Mouse (Mus musculus) thymus, adult 2 months (tissue): ENCODE results near the gene Zfp511. TPM values are rescaled to one million over a fixed set of nuclear protein-coding genes. Genes with fewer than 3 reads are reported as not detected.

ENCODE experiments used
- DNase-seq: peaks from one replicate; pipeline ENCODE4 v3.0.0; 2021
- H3K27ac ChIP-seq: fragments of 200-500 bp; 2 replicates; pipeline ENCODE4 v1.5.1; 2012; ENCODE audit warnings: low read length, control low read depth; ENCODE audit not compliant: control insufficient read depth, insufficient read depth
- H3K27me3 ChIP-seq: fragments of 200-500 bp; 2 replicates; pipeline ENCODE4 v1.6.1; 2012; ENCODE audit warnings: mild to moderate bottlenecking, low read length, moderate library complexity, mixed read lengths; ENCODE audit not compliant: control insufficient read depth, insufficient read depth
- H3K36me3 ChIP-seq: fragments of 200-500 bp; 2 replicates; pipeline ENCODE4 v1.6.1; 2012; ENCODE audit warnings: mild to moderate bottlenecking, low read length, moderate library complexity; ENCODE audit not compliant: control insufficient read depth, insufficient read depth
- H3K4me1 ChIP-seq: fragments of 200-500 bp; replicated peaks from 2 replicates; pipeline ENCODE4 v1.6.1; 2012; ENCODE audit warnings: low read length; ENCODE audit not compliant: control insufficient read depth, insufficient read depth
- H3K4me3 ChIP-seq: fragments of 200-500 bp; 2 replicates; pipeline ENCODE4 v1.5.1; 2012; ENCODE audit warnings: mild to moderate bottlenecking, low read length, control low read depth, moderate library complexity; ENCODE audit not compliant: control insufficient read depth, insufficient read depth
- CTCF ChIP-seq: fragments of 200-500 bp; IDR thresholded peaks from 2 replicates; pipeline ENCODE4 v1.5.1; 2012; ENCODE audit warnings: mild to moderate bottlenecking, control low read depth, low read length, moderate library complexity, borderline replicate concordance; ENCODE audit not compliant: control insufficient read depth, poor library complexity, insufficient read depth; ENCODE audit errors: extremely low read depth
- POLR2A ChIP-seq: fragments of 200-500 bp; IDR thresholded peaks from 2 replicates; pipeline ENCODE4 v1.6.1; 2012; ENCODE audit warnings: mild to moderate bottlenecking, low read length, control low read depth, moderate library complexity; ENCODE audit not compliant: control insufficient read depth, poor library complexity, insufficient read depth; ENCODE audit errors: extremely low read depth
- WGBS: fragments of 180-500 bp; shearing (Covaris S2); methylation state at CpG from one replicate; pipeline ENCODE4 v1.1.7; 2018; 5-methylcytosine and 5-hydroxymethylcytosine counted together
- polyA plus RNA-seq: library from polyadenylated mRNA; depleted of rRNA; stranded (reverse); fragments of >200 nt; gene quantifications from 2 replicates; pipeline ENCODE4 v1.2.3, GENCODE M21; 2012

The Zfp511 gene
- polyA plus RNA-seq, 1 experiment, result 143 TPM

DNA sequence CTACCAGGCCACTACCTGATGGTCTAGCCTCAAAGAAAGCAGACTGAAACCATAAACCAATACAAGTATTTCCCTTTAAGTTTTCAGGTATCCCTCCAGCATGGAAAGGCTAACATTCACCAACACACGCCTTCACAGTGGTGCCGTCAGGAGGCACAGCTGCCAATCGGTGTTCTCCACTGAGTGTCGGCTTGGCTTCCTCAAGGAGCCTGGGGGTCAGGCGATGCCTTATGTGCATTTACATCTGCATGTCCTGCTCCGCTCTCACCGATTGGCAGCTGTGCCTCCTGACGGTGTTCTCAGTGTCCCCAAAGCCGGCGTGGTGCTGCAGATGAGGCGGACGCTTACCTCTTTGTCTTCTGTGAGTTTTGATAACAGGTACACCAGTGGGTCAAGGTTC is 4.4 kb upstream of the Zfp511 start:
- TF ChIP-seq POLR2A (no peak), CTCF (no peak)
- Histone ChIP-seq H3K27ac (no peak overlapping the region), H3K4me1 (peaks cover 3% of the 10 kb centered on the region), H3K27me3 (no peaks in the 10 kb centered on the region), H3K4me3 (no peak overlapping the region), H3K36me3 (peaks cover 31% of the 10 kb centered on the region)
- WGBS, result 98% methylated on average over 12 of the region's 12 CpGs
- no peak for DNase-seq

DNA sequence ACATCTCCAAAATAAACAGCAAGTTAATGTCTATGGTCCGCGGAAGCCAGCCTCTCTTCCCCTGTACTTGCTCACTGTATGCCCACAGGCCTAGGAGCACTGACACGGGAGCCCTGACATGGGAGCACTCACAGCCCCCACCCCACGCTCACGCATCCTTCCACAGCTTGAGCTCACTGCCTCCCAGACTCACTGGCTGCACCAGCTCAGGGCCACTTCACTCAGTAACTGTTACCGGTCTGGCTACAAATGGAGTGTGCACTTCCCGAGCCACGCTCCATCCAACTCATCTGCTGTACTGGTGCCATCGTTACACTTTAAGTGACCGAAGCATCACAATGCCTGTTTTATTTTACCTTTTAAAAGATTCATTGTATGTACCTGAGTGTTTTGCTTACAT is 3.8 kb upstream of the Zfp511 start:
- no peak overlapping the region for H3K27ac ChIP-seq
- peaks cover 9% of the 10 kb centered on the region for H3K4me1 ChIP-seq
- no peaks in the 10 kb centered on the region for H3K27me3 ChIP-seq
- H3K36me3 ChIP-seq, result peaks cover 31% of the 10 kb centered on the region
- TF ChIP-seq POLR2A (no peak), CTCF (no peak)
- H3K4me3 ChIP-seq, result no peak overlapping the region
- 97% methylated on average over 10 of the region's 10 CpGs for WGBS
- no peak for DNase-seq

DNA sequence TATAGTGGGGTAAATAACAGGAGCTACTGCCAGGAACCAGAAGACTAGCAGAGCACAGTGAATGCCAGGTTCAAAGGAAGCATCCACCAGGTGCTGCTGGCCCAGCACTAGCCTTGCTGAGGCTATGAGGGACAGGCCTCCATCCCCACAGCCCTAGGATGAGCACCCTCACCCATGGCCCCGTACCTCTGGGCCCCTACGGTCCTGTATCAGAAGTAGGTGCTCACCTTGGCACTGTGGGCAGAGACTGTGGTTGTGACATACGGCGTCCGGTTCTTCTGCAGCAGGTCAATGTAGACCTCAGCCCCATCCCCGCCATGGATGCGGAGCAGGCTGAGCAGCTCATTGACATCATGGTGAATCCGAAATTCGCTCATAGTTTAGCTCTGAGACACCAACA is 2.8 kb upstream of the Zfp511 start:
- Histone ChIP-seq H3K27me3 (no peaks in the 10 kb centered on the region), H3K4me1 (peaks cover 9% of the 10 kb centered on the region), H3K27ac (no peak overlapping the region), H3K36me3 (peaks cover 27% of the 10 kb centered on the region), H3K4me3 (no peak overlapping the region)
- TF ChIP-seq CTCF (no peak), POLR2A (no peak)
- 98% methylated on average over 9 of the region's 9 CpGs for WGBS
- no peak for DNase-seq

DNA sequence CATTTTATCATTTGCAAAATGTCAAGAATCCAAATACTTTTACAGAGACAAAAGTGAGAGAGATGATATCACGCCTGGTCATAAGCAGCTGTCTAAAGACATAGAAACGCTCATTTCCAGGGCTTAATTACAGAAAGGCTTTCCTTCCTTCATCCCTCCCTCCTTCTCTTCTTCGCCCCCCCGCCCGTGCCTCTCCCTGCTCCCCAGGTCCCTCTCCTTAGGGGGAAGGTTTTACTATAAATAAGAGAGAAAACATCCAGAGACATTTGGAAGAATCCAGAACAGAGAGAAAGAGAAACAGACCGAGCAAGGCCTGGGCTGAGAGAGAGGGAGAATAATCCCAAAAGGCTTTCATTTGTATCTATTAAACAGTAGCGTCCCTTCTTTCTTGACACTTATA is 735 bp upstream of the Zfp511 start:
- Histone ChIP-seq H3K4me3 (peak overlapping the region; percentile 72), H3K36me3 (peaks cover 14% of the 10 kb centered on the region), H3K27me3 (no peaks in the 10 kb centered on the region), H3K4me1 (peaks cover 9% of the 10 kb centered on the region), H3K27ac (no peak overlapping the region)
- WGBS, result 18% methylated on average over 7 of the region's 7 CpGs
- DNase-seq, result no peak
- no peak for TF ChIP-seq CTCF
- no peak for TF ChIP-seq POLR2A

DNA sequence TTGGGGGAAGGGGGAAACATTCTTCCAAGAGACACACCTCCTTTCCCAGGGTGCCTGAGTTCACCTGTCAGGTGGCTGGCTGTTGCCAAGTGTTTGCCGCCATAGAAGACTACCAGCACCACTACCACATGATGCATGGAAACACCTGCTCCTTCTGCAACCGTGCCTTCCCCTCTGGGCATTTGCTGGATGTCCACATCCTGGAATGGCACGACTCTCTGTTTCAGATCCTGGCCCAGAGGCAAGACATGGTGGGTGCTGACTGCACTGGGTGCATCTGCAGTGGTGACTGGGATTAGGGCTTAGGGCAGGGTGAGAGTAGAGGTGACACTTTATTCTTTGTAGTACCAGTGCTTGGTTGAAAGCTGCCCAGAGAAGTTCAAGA is 972 bp downstream of the Zfp511 start:
- H3K27ac ChIP-seq, result no peak overlapping the region
- peaks cover 9% of the 10 kb centered on the region for H3K4me1 ChIP-seq
- no peak for TF ChIP-seq CTCF
- TF ChIP-seq POLR2A, result no peak
- no peak overlapping the region for H3K4me3 ChIP-seq
- DNase-seq, result no peak
- 73% methylated on average over 3 of the region's 3 CpGs for WGBS
- no peaks in the 10 kb centered on the region for H3K27me3 ChIP-seq
- H3K36me3 ChIP-seq, result peaks cover 6% of the 10 kb centered on the region

DNA sequence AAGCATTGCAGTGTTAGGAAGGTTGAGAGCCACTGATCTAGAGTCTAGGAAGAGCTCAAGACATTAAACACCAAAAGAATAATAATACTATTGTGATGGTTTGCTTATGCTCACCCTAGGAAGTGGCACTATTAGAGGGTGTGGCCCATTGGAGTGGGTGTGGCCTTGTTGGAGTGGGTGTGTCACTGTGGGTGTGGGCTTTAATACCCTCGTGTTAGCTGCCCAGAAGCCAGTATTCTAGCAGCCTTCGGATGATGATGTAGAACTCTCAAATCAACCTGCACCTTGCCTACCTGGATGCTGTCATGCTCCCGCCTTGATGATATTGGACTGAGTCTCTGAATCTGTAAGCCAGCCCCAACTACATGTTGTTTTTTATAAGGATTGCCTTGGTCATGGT is 6.5 kb downstream of the Zfp511 start:
- H3K27ac ChIP-seq, result no peak overlapping the region
- H3K27me3 ChIP-seq, result peaks cover 3% of the 10 kb centered on the region; the same call in 1 of the 2 replicates
- no peak for DNase-seq
- H3K4me1 ChIP-seq, result peaks cover 2% of the 10 kb centered on the region
- TF ChIP-seq POLR2A (no peak), CTCF (no peak)
- peaks cover 6% of the 10 kb centered on the region for H3K36me3 ChIP-seq
- WGBS, result 65% methylated on average over 3 of the region's 3 CpGs
- no peak overlapping the region for H3K4me3 ChIP-seq

DNA sequence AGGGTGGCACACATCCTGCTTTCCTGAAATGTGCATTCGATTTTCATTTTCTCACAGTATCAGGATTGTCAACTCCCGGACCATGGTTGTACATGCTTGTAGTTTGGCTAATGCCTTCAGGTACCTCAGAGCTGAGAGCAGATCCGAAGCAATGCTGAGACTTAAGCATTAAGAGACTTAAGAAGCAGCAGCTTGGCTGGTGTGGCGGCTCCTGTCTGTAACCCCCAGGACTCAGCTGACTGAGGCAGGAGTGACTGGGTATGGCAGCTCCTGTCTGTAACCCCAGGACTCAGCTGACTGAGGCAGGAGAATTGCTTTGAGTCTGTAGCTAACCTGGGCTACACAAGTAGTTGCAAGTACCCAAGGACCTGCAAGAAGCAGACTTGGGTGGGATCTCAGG is 9.4 kb downstream of the Zfp511 start:
- no peak overlapping the region for H3K4me3 ChIP-seq
- 92% methylated on average over 4 of the region's 4 CpGs for WGBS
- no peak overlapping the region for H3K27ac ChIP-seq
- H3K4me1 ChIP-seq, result peaks cover 23% of the 10 kb centered on the region
- peaks cover 20% of the 10 kb centered on the region for H3K27me3 ChIP-seq
- peaks cover 3% of the 10 kb centered on the region for H3K36me3 ChIP-seq
- TF ChIP-seq POLR2A (no peak), CTCF (no peak)
- DNase-seq, result no peak

DNA sequence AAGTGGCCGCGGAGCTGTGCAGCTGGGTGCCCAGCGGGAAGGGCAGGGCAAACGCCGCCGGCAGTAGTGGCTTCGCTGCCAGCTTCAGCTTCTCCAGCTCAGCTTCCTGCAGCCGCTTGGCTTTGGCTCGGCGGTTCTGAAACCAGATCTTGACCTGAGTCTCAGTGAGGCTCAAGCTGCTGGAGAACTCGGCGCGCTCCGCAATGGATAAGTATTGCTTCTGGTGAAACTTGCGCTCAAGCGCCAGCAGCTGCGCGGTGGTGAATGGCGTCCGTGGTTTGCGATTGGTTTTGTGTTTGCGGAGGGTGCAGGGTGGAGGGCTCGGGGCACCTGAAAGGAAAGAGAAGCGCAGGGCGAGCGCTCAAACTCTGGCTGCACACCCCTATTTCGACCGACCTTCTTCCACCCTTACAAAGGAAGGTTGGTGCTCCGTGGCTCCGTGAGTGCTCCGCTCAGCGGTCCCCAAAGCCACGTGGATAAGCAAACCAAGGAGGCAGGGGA is 11.7 kb downstream of the Zfp511 start:
- peak overlapping the region; percentile 25 for H3K4me3 ChIP-seq
- no peak for TF ChIP-seq CTCF
- TF ChIP-seq POLR2A, result no peak
- no peak for DNase-seq
- under 1% methylated on average over 33 of the region's 33 CpGs for WGBS
- no peak overlapping the region for H3K27ac ChIP-seq
- peaks cover 23% of the 10 kb centered on the region for H3K4me1 ChIP-seq
- no peaks in the 10 kb centered on the region for H3K36me3 ChIP-seq
- H3K27me3 ChIP-seq, result peaks cover 20% of the 10 kb centered on the region
